Mouse (Mus musculus) CH12.LX (cell line): ENCODE results near the gene Rnf225. TPM values are rescaled to one million over a fixed set of nuclear protein-coding genes. Genes with fewer than 3 reads are reported as not detected.
A peak's percentile ranks its signal among the peaks of the same experiment; 100 is the strongest.

ENCODE experiments used
- DNase-seq: peaks from one replicate; pipeline ENCODE4 v3.0.0-alpha.2; 2013; ENCODE audit errors: extremely low read depth
- H3K27ac ChIP-seq: 2 replicates; pipeline ENCODE4 v1.5.1; 2012; ENCODE audit warnings: low read depth, mild to moderate bottlenecking, control low read depth, moderate library complexity; ENCODE audit not compliant: insufficient read depth
- H3K27me3 ChIP-seq: replicated peaks from 2 replicates; pipeline ENCODE3; 2012; ENCODE audit warnings: inconsistent platforms
- H3K36me3 ChIP-seq, 2 experiments: replicated peaks in 1 of 2; 2 replicates each; pipeline versions ENCODE3 to v1.6.1; 2012; ENCODE audit warnings: inconsistent platforms in 1 of 2, low read length in 1 of 2, mild to moderate bottlenecking in 1 of 2, mixed read lengths in 1 of 2, moderate library complexity in 1 of 2; ENCODE audit not compliant: control insufficient read depth in 1 of 2, insufficient read depth in 1 of 2
- H3K4me1 ChIP-seq, 2 experiments: 2 replicates each; pipeline ENCODE4 v1.6.1; 2012; ENCODE audit warnings: inconsistent platforms in 1 of 2, moderate library complexity in 1 of 2; ENCODE audit not compliant: insufficient read depth in 2 of 2, control insufficient read depth in 1 of 2
- H3K4me2 ChIP-seq: 2 replicates; pipeline ENCODE4 v1.6.1; 2012; ENCODE audit warnings: low read depth, mild to moderate bottlenecking, control low read depth; ENCODE audit not compliant: poor library complexity, insufficient read depth, severe bottlenecking
- H3K4me3 ChIP-seq, 3 experiments: fragments of 150-350 bp in 1 of 3; sonication (generic) in 1 of 3; replicated peaks in 1 of 3; 2 replicates each; pipeline versions ENCODE3 to v1.5.1; 2011 to 2012; ENCODE audit warnings: low read depth in 2 of 3, low read length in 2 of 3, mild to moderate bottlenecking in 2 of 3, moderate library complexity in 2 of 3, control low read depth in 1 of 3, improper control_type of control experiment in 1 of 3, inconsistent platforms in 1 of 3, mixed read lengths in 1 of 3; ENCODE audit not compliant: poor library complexity in 1 of 3
- H3K79me2 ChIP-seq: replicated peaks from 2 replicates; pipeline ENCODE4 v1.6.1; 2012; ENCODE audit warnings: mild to moderate bottlenecking, moderate library complexity; ENCODE audit not compliant: control insufficient read depth, poor library complexity, insufficient read depth, severe bottlenecking; ENCODE audit errors: extremely low read depth
- H3K9ac ChIP-seq: 2 replicates; pipeline ENCODE4 v1.6.1; 2012; ENCODE audit warnings: low read depth, mild to moderate bottlenecking, control low read depth, moderate library complexity; ENCODE audit not compliant: insufficient read depth
- H3K9me3 ChIP-seq: replicated peaks from 2 replicates; pipeline ENCODE3; 2012; ENCODE audit warnings: low read length, inconsistent platforms, mixed read lengths
- BHLHE40 ChIP-seq: IDR thresholded peaks from 2 replicates; pipeline ENCODE4 v1.6.1; 2011; ENCODE audit warnings: mild to moderate bottlenecking, low read depth, low read length, improper control_type of control experiment
- CHD1 ChIP-seq: IDR thresholded peaks from 2 replicates; pipeline ENCODE4 v1.6.1; 2012; ENCODE audit warnings: low read depth, low read length, improper control_type of control experiment, inconsistent platforms
- CHD2 ChIP-seq: IDR thresholded peaks from 2 replicates; pipeline ENCODE4 v1.6.1; 2011; ENCODE audit warnings: low read length, improper control_type of control experiment
- CTCF ChIP-seq, 2 experiments: IDR thresholded peaks in 1 of 2; conservative IDR thresholded peaks in 1 of 2; 2 replicates each; pipeline ENCODE4 v1.5.1; 2011 to 2012; ENCODE audit warnings: low read depth in 2 of 2, low read length in 2 of 2, improper control_type of control experiment in 1 of 2, inconsistent platforms in 1 of 2, mild to moderate bottlenecking in 1 of 2, moderate library complexity in 1 of 2
- E2F4 ChIP-seq: IDR thresholded peaks from 2 replicates; pipeline ENCODE4 v1.6.1; 2011; ENCODE audit warnings: low read depth, low read length, improper control_type of control experiment; ENCODE audit not compliant: insufficient replicate concordance
- ELF1 ChIP-seq: IDR thresholded peaks from 2 replicates; pipeline ENCODE4 v1.6.1; 2014; ENCODE audit warnings: low read depth, mild to moderate bottlenecking, inconsistent platforms, low read length, improper control_type of control experiment
- EP300 ChIP-seq: IDR thresholded peaks from 2 replicates; pipeline ENCODE4 v1.6.1; 2011; ENCODE audit warnings: low read length, improper control_type of control experiment
- ETS1 ChIP-seq: conservative IDR thresholded peaks from 2 replicates; pipeline ENCODE4 v1.6.1; 2012; ENCODE audit warnings: low read depth, mild to moderate bottlenecking, inconsistent platforms, low read length, improper control_type of control experiment, moderate library complexity
- GABPA ChIP-seq: IDR thresholded peaks from 2 replicates; pipeline ENCODE4 v1.6.1; 2012; ENCODE audit warnings: low read depth, low read length, improper control_type of control experiment, inconsistent platforms; ENCODE audit not compliant: insufficient replicate concordance
- HCFC1 ChIP-seq: IDR thresholded peaks from 2 replicates; pipeline ENCODE4 v1.6.1; 2012; ENCODE audit warnings: low read depth, mild to moderate bottlenecking, inconsistent platforms, low read length, improper control_type of control experiment
- IRF4 ChIP-seq: IDR thresholded peaks from 2 replicates; pipeline ENCODE4 v1.6.1; 2014; ENCODE audit warnings: low read depth, mild to moderate bottlenecking, inconsistent platforms, low read length, improper control_type of control experiment
- JUN ChIP-seq: IDR thresholded peaks from 2 replicates; pipeline ENCODE4 v1.6.1; 2011; ENCODE audit warnings: low read depth, mild to moderate bottlenecking, low read length, improper control_type of control experiment, moderate library complexity; ENCODE audit not compliant: insufficient read depth
- JUND ChIP-seq: conservative IDR thresholded peaks from 2 replicates; pipeline ENCODE4 v1.6.1; 2011; ENCODE audit warnings: low read depth, low read length, improper control_type of control experiment
- KAT2A ChIP-seq: IDR thresholded peaks from 2 replicates; pipeline ENCODE4 v1.6.1; 2012; ENCODE audit warnings: low read length, improper control_type of control experiment, inconsistent platforms; ENCODE audit not compliant: insufficient replicate concordance
- MAFK ChIP-seq: IDR thresholded peaks from 2 replicates; pipeline ENCODE4 v1.6.1; 2011; ENCODE audit warnings: low read length, improper control_type of control experiment; ENCODE audit not compliant: insufficient replicate concordance
- MAX ChIP-seq: IDR thresholded peaks from 2 replicates; pipeline ENCODE4 v1.6.1; 2011; ENCODE audit warnings: low read length, improper control_type of control experiment
- MEF2A ChIP-seq: IDR thresholded peaks from 2 replicates; pipeline ENCODE4 v1.6.1; 2014; ENCODE audit warnings: low read depth, mild to moderate bottlenecking, inconsistent platforms, low read length, improper control_type of control experiment, borderline replicate concordance
- MYC ChIP-seq: IDR thresholded peaks from 2 replicates; pipeline ENCODE4 v1.6.1; 2011; ENCODE audit warnings: low read depth, mild to moderate bottlenecking, improper control_type of control experiment, low read length
- NELFE ChIP-seq: IDR thresholded peaks from 2 replicates; pipeline ENCODE4 v1.6.1; 2011; ENCODE audit warnings: low read depth, low read length, improper control_type of control experiment
- NRF1 ChIP-seq: IDR thresholded peaks from 2 replicates; pipeline ENCODE4 v1.6.1; 2014; ENCODE audit warnings: low read depth, mild to moderate bottlenecking, inconsistent platforms, low read length, improper control_type of control experiment, moderate library complexity
- PAX5 ChIP-seq: IDR thresholded peaks from 2 replicates; pipeline ENCODE4 v1.6.1; 2012; ENCODE audit warnings: low read length, inconsistent platforms, mixed read lengths
- POLR2A ChIP-seq: IDR thresholded peaks from 2 replicates; pipeline ENCODE4 v1.6.1; 2011; ENCODE audit warnings: low read depth, mild to moderate bottlenecking, improper control_type of control experiment, low read length
- POLR2AphosphoS2 ChIP-seq: IDR thresholded peaks from 2 replicates; pipeline ENCODE4 v1.6.1; 2011; ENCODE audit warnings: low read depth, low read length, improper control_type of control experiment
- RAD21 ChIP-seq: IDR thresholded peaks from 2 replicates; pipeline ENCODE4 v1.6.1; 2011; ENCODE audit warnings: low read depth, mild to moderate bottlenecking, low read length, improper control_type of control experiment, moderate library complexity
- RCOR1 ChIP-seq: conservative IDR thresholded peaks from 2 replicates; pipeline ENCODE4 v1.6.1; 2012; ENCODE audit warnings: low read depth, mild to moderate bottlenecking, inconsistent platforms, low read length, improper control_type of control experiment
- SIN3A ChIP-seq: IDR thresholded peaks from 2 replicates; pipeline ENCODE4 v1.6.1; 2012; ENCODE audit warnings: low read length, improper control_type of control experiment, inconsistent platforms
- SMC3 ChIP-seq: IDR thresholded peaks from 2 replicates; pipeline ENCODE4 v1.6.1; 2011; ENCODE audit warnings: low read depth, low read length, improper control_type of control experiment
- TBP ChIP-seq: conservative IDR thresholded peaks from 2 replicates; pipeline ENCODE4 v1.6.1; 2011; ENCODE audit warnings: low read depth, low read length, improper control_type of control experiment
- TCF12 ChIP-seq: IDR thresholded peaks from 2 replicates; pipeline ENCODE4 v1.6.1; 2014; ENCODE audit warnings: low read depth, mild to moderate bottlenecking, inconsistent platforms, low read length, improper control_type of control experiment
- UBTF ChIP-seq: IDR thresholded peaks from 2 replicates; pipeline ENCODE4 v1.6.1; 2012; ENCODE audit warnings: low read depth, mild to moderate bottlenecking, inconsistent platforms, low read length, improper control_type of control experiment, moderate library complexity
- USF1 ChIP-seq: IDR thresholded peaks from 2 replicates; pipeline ENCODE4 v1.6.1; 2014; ENCODE audit warnings: low read depth, mild to moderate bottlenecking, inconsistent platforms, low read length, improper control_type of control experiment
- USF2 ChIP-seq: conservative IDR thresholded peaks from 2 replicates; pipeline ENCODE4 v1.6.1; 2011; ENCODE audit warnings: low read depth, low read length, improper control_type of control experiment
- ZC3H11A ChIP-seq: IDR thresholded peaks from 2 replicates; pipeline ENCODE4 v1.6.1; 2012; ENCODE audit warnings: low read depth, mild to moderate bottlenecking, inconsistent platforms, low read length, improper control_type of control experiment
- ZKSCAN1 ChIP-seq: IDR thresholded peaks from 2 replicates; pipeline ENCODE4 v1.6.1; 2012; ENCODE audit warnings: low read depth, inconsistent platforms, low read length, improper control_type of control experiment, borderline replicate concordance
- ZMIZ1 ChIP-seq: IDR thresholded peaks from 2 replicates; pipeline ENCODE4 v1.6.1; 2012; ENCODE audit warnings: low read depth, mild to moderate bottlenecking, inconsistent platforms, low read length, improper control_type of control experiment
- ZNF384 ChIP-seq: IDR thresholded peaks from 2 replicates; pipeline ENCODE4 v1.6.1; 2012; ENCODE audit warnings: low read depth, low read length, improper control_type of control experiment, inconsistent platforms
- dilution Hi-C: fragments of 300-500 bp; cut with MboI; formaldehyde crosslinking; loops from 2 replicates; pipeline ENCODE4 v1.14.3; 2020; ENCODE audit warnings: low sequenced_read_pairs; ENCODE audit not compliant: extremely low pct_unique_long_range_greater_than_20kb, extremely low pct_ligation_motif_present
- in situ Hi-C: fragments of 300-500 bp; cut with MboI; formaldehyde crosslinking; loops from 3 replicates; pipeline ENCODE4 v1.14.3; 2019; ENCODE audit warnings: low sequenced_read_pairs, low pct_ligation_motif_present, low pct_unique_long_range_greater_than_20kb, mixed read lengths
- polyA plus RNA-seq: library from polyadenylated mRNA; unstranded; fragments of >175 nt; gene quantifications from 2 replicates; pipeline ENCODE4 v1.2.1, GENCODE M21; 2012; ENCODE audit warnings: low read depth; ENCODE audit not compliant: insufficient read length
- total RNA-seq, 2 experiments: library from RNA; depleted of rRNA; stranded (reverse); fragments of 300-350 nt in 1 of 2; fragments of >200 nt in 1 of 2; gene quantifications; 2 replicates each; pipeline ENCODE4 v1.2.3; 2012 to 2014

Gene Rnf225
- total and polyA plus RNA-seq, 3 experiments, result 0.89 to 4.0 (median 1.1) TPM

GRCm38 (mm10) chr7:12943488-12943887, 16.3 kb downstream of the Rnf225 start (continued):
- TF ChIP-seq POLR2A, result no peak

- Histone ChIP-seq H3K27ac (peak overlapping the region; percentile 33), H3K9me3 (no peaks in the 10 kb centered on the region), H3K4me3 (peak overlapping the region; percentile 67 to 87 (median 78)), H3K9ac (peak overlapping the region; percentile 88), H3K36me3 (no peaks in the 10 kb centered on the region), H3K4me2 (peak overlapping the region; percentile 96), H3K27me3 (no peaks in the 10 kb centered on the region), H3K79me2 (no peaks in the 10 kb centered on the region), H3K4me1 (peaks cover 0 to 29% of the 10 kb centered on the region in 2 experiments; a peak in 3 of 4 replicates)
- DNase-seq, result peak; percentile 99
- dilution Hi-C loops (no loop called here), in situ Hi-C loops (no loop called here)
- TF ChIP-seq JUND (no peak), HCFC1 (peak; percentile 77), TBP (peak; percentile 63), ZNF384 (no peak), KAT2A (peak; percentile 50; the same call in 1 of the 2 replicates), NRF1 (peak; percentile 72), POLR2A (peak; percentile 89), POLR2AphosphoS2 (0 out of 2 replicates have a peak, but pooled peaks have one; percentile 39), NELFE (peak; percentile 82), MAX (peak; percentile 76), USF2 (no peak), USF1 (no peak), TCF12 (peak; percentile 51; the same call in 1 of the 2 replicates), SIN3A (peak; percentile 93), MYC (peak; percentile 88; the same call in 1 of the 2 replicates), ELF1 (peak; percentile 67), MEF2A (no peak), EP300 (no peak), BHLHE40 (no peak), UBTF (no peak), CHD1 (no peak), CHD2 (peak; percentile 35; the same call in 1 of the 2 replicates), ZMIZ1 (peak; percentile 69; the same call in 1 of the 2 replicates), MAFK (no peak), PAX5 (no peak), ZKSCAN1 (no peak), RAD21 (no peak), SMC3 (no peak), E2F4 (peak; percentile 91; the same call in 1 of the 2 replicates), GABPA (no peak), CTCF (conservative IDR thresholded peaks at IDR 0.05 in 1 of 2, IDR thresholded peaks at IDR 0.05 in 1 of 2; ENCODE audit: low read depth in 2 of 2, low read length in 2 of 2) (no peak), JUN (no peak), ETS1 (no peak), RCOR1 (no peak), ZC3H11A (no peak), IRF4 (no peak; the same call in 1 of the 2 replicates)
These were observed 22.0 kb downstream of the Rnf225 start for GRCm38 (mm10) chr7:12949032-12949871.
